Mouse (Mus musculus): Measurements from ENCODE around the gene Olfr19. TPM values are rescaled to one million over a fixed set of nuclear protein-coding genes. Genes with fewer than 3 reads are reported as not detected.

Gene Olfr19
- polyA plus RNA-seq (2014; fragmentation: Illumina TruSeq; extraction: RNeasy Lipid Tissue Mini Kit (QIAGEN cat#74804); ENCODE audit: low read depth, low replicate concordance), result not detected

DNA sequence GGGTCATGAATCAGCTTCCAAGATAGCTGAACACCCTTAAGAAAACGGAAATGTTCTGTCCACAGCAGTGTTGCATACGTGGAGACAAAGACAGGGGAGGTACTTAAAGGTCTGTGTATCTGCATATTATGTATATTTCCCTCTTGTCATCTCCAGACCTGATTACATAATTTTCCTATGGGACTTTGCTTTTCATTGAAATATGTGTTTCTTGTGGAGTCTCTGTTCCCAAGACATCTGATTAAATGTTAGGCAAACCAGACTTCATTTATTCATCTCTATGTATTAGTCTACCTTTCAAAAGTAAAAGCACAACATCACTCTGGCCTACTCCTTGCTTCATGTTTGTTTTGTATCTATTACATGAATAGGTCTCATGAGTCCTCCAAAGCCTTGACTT is at the start of gene Olfr19:
Gene Olfr19 (minus strand): TSS at position 101 of the 400 bp plus-strand sequence.

Other genes starting within 250 kb of the Olfr19 start
- gene Fgd4, start 75.9 kb downstream of the Olfr19 start, polyA plus RNA-seq (2014; fragmentation: Illumina TruSeq; extraction: RNeasy Lipid Tissue Mini Kit (QIAGEN cat#74804); ENCODE audit: low read depth, low replicate concordance), result 30.9 TPM
- gene Spag6l, start 153.1 kb upstream of the Olfr19 start, polyA plus RNA-seq (2014; fragmentation: Illumina TruSeq; extraction: RNeasy Lipid Tissue Mini Kit (QIAGEN cat#74804); ENCODE audit: low read depth, low replicate concordance), result not detected
- not detected for gene Igll1, start 187.6 kb upstream of the Olfr19 start, polyA plus RNA-seq (2014; fragmentation: Illumina TruSeq; extraction: RNeasy Lipid Tissue Mini Kit (QIAGEN cat#74804); ENCODE audit: low read depth, low replicate concordance)
- 9.2 TPM for gene Top3b, start 194.3 kb upstream of the Olfr19 start, polyA plus RNA-seq (2014; fragmentation: Illumina TruSeq; extraction: RNeasy Lipid Tissue Mini Kit (QIAGEN cat#74804); ENCODE audit: low read depth, low replicate concordance)
- not detected for gene Vpreb1, start 194.4 kb upstream of the Olfr19 start, polyA plus RNA-seq (2014; fragmentation: Illumina TruSeq; extraction: RNeasy Lipid Tissue Mini Kit (QIAGEN cat#74804); ENCODE audit: low read depth, low replicate concordance)
- gene Ppm1f, start 220.1 kb upstream of the Olfr19 start, polyA plus RNA-seq (2014; fragmentation: Illumina TruSeq; extraction: RNeasy Lipid Tissue Mini Kit (QIAGEN cat#74804); ENCODE audit: low read depth, low replicate concordance), result 17.2 TPM